Mouse (Mus musculus): ENCODE data around the gene Prkaa1.
"Not testable (repeated sequence)": the region's sequence is repeated elsewhere in the genome, so short reads cannot be mapped to it uniquely, and the experiment has no call there.

Prkaa1 gene

GRCm38 (mm10) chr15:5129111-5129805, 14.4 kb upstream of the Prkaa1 start:
- DNase-seq (ENCODE audit: low read depth, low spot score), result no peak

- DNase-seq (ENCODE audit: low read depth, low spot score), result not testable (repeated sequence)
These were observed 12.6 kb upstream of the Prkaa1 start for GRCm38 (mm10) chr15:5130887-5131668.

- no peak for DNase-seq (ENCODE audit: low read depth, low spot score)
These were observed 10.4 kb upstream of the Prkaa1 start for GRCm38 (mm10) chr15:5133301-5133700.

GRCm38 (mm10) chr15:5134179-5134578, 9.5 kb upstream of the Prkaa1 start:
- DNase-seq (ENCODE audit: low read depth, low spot score), result no peak

GRCm38 (mm10) chr15:5134945-5135483, 8.6 kb upstream of the Prkaa1 start:
- DNase-seq (ENCODE audit: low read depth, low spot score), result no peak

GRCm38 (mm10) chr15:5138021-5138856, 5.4 kb upstream of the Prkaa1 start:
- no peak for DNase-seq (ENCODE audit: low read depth, low spot score)

- no peak for DNase-seq (ENCODE audit: low read depth, low spot score)
These were observed 4.3 kb upstream of the Prkaa1 start for GRCm38 (mm10) chr15:5139366-5139765.

- no peak for DNase-seq (ENCODE audit: low read depth, low spot score)
These were observed 3.8 kb upstream of the Prkaa1 start for GRCm38 (mm10) chr15:5139863-5140262.

- no peak for DNase-seq (ENCODE audit: low read depth, low spot score)
These were observed 3.3 kb upstream of the Prkaa1 start for GRCm38 (mm10) chr15:5140357-5140756.

GRCm38 (mm10) chr15:5142047-5142446, 1.6 kb upstream of the Prkaa1 start:
- DNase-seq (ENCODE audit: low read depth, low spot score), result no peak

- DNase-seq (ENCODE audit: low read depth, low spot score), result no peak
These were observed 947 bp upstream of the Prkaa1 start for GRCm38 (mm10) chr15:5142714-5143113.

GRCm38 (mm10) chr15:5144021-5144778, 539 bp downstream of the Prkaa1 start:
- DNase-seq (ENCODE audit: low read depth, low spot score), result no peak

- DNase-seq (ENCODE audit: low read depth, low spot score), result no peak
These were observed 1.7 kb downstream of the Prkaa1 start for GRCm38 (mm10) chr15:5145196-5145945.

GRCm38 (mm10) chr15:5149187-5149586, 5.5 kb downstream of the Prkaa1 start:
- no peak for DNase-seq (ENCODE audit: low read depth, low spot score)

- DNase-seq (ENCODE audit: low read depth, low spot score), result no peak
These were observed 8.5 kb downstream of the Prkaa1 start for GRCm38 (mm10) chr15:5152171-5152570.

GRCm38 (mm10) chr15:5154621-5155020, 11.0 kb downstream of the Prkaa1 start:
- no peak for DNase-seq (ENCODE audit: low read depth, low spot score)

- DNase-seq (ENCODE audit: low read depth, low spot score), result no peak
These were observed 11.4 kb downstream of the Prkaa1 start for GRCm38 (mm10) chr15:5155093-5155492.

GRCm38 (mm10) chr15:5156355-5156754, 12.7 kb downstream of the Prkaa1 start:
- DNase-seq (ENCODE audit: low read depth, low spot score), result no peak

- DNase-seq (ENCODE audit: low read depth, low spot score), result no peak
These were observed 13.7 kb downstream of the Prkaa1 start for GRCm38 (mm10) chr15:5157386-5157785.

GRCm38 (mm10) chr15:5158827-5159226, 15.2 kb downstream of the Prkaa1 start:
- DNase-seq (ENCODE audit: low read depth, low spot score), result no peak
